Mouse (Mus musculus) neural tube, embryonic 11.5 days (tissue): ENCODE data around the gene Gm3893. TPM values are rescaled to one million over a fixed set of nuclear protein-coding genes. Genes with fewer than 3 reads are reported as not detected.
"Not testable (repeated sequence)": the region's sequence is repeated elsewhere in the genome, so short reads cannot be mapped to it uniquely, and the experiment has no call there.

Experiments used
- ATAC-seq: fragments of 200-750 bp; cut with Nextera tagmentation; 2 replicates; pipeline ENCODE4 v1.8.0; 2017; ENCODE audit warnings: moderate number of reproducible peaks, mild to moderate bottlenecking, moderate TSS enrichment, moderate library complexity; ENCODE audit not compliant: insufficient read depth, low FRiP score, low TSS enrichment
- DNase-seq: peaks from one replicate; pipeline ENCODE4 v3.0.0-alpha.2; 2015; ENCODE audit warnings: low spot score
- H3K27ac ChIP-seq: fragments of 300-500 bp; sonication (generic); 2 replicates; pipeline ENCODE4 v1.5.1; 2014; ENCODE audit warnings: low read depth, mild to moderate bottlenecking, low read length
- H3K27me3 ChIP-seq: fragments of 300-500 bp; sonication (generic); 2 replicates; pipeline ENCODE4 v1.6.1; 2014; ENCODE audit warnings: mild to moderate bottlenecking, low read length, mixed read lengths; ENCODE audit not compliant: control insufficient read depth, insufficient read depth
- H3K36me3 ChIP-seq: fragments of 300-500 bp; sonication (generic); 2 replicates; pipeline ENCODE4 v1.6.1; 2014; ENCODE audit warnings: mild to moderate bottlenecking, low read length, moderate library complexity, mixed read lengths; ENCODE audit not compliant: control insufficient read depth, insufficient read depth
- H3K4me1 ChIP-seq: fragments of 300-500 bp; sonication (generic); 2 replicates; pipeline ENCODE4 v1.6.1; 2014; ENCODE audit warnings: low read length, mixed read lengths; ENCODE audit not compliant: control insufficient read depth, insufficient read depth
- H3K4me2 ChIP-seq: fragments of 300-500 bp; sonication (generic); 2 replicates; pipeline ENCODE4 v1.6.1; 2014; ENCODE audit warnings: low read depth, mild to moderate bottlenecking, moderate library complexity
- H3K4me3 ChIP-seq: fragments of 300-500 bp; sonication (generic); 2 replicates; pipeline ENCODE4 v1.5.1; 2014; ENCODE audit warnings: low read depth, low read length
- H3K9ac ChIP-seq: fragments of 300-500 bp; sonication (generic); 2 replicates; pipeline ENCODE4 v1.6.1; 2014; ENCODE audit warnings: mild to moderate bottlenecking, low read length
- H3K9me3 ChIP-seq: fragments of 300-500 bp; sonication (generic); 2 replicates; pipeline ENCODE4 v1.6.1; 2016; ENCODE audit warnings: low read length; ENCODE audit not compliant: control insufficient read depth
- WGBS: fragments of 180-500 bp; shearing (Covaris S2); extraction: QIAGEN DNeasy Blood & Tissue Kit; methylation state at CpG from one replicate; pipeline ENCODE4 v1.1.7; 2014; 5-methylcytosine and 5-hydroxymethylcytosine counted together
- polyA plus RNA-seq: library from polyadenylated mRNA; unstranded; fragments of >200 nt; fragmentation: Nextera tagmentation; extraction: Ambion mirVana; gene quantifications from 2 replicates; pipeline ENCODE4 v1.2.1, GENCODE M21; 2014

The Gm3893 gene
- polyA plus RNA-seq = not detected in 2 replicates

DNA sequence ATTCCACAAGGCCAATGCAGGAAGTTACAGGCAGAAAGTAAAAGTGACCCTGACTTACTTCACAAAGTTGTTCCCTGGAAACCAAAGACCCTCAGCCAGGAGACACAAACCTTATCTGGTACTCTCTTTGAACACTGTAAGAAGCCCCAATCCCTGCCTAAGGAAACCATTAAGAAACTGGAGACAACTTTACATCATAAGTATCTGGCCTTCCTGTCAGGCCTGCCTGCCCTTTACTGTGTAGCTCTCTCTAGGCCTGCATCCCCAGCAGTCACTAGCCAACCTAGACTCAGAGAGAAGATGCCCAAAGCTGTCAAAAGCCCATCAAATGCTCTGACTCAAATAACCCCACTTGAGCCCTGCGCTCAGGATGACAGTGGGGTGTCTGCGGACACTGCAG lies at the start of gene Gm3893:
Gene Gm3893, plus strand, starts transcription at position 301 of the 400 bp plus-strand sequence.
- not testable (repeated sequence) for H3K27ac ChIP-seq, H3K4me2 ChIP-seq, H3K4me3 ChIP-seq, H3K9me3 ChIP-seq, ATAC-seq, H3K36me3 ChIP-seq, H3K27me3 ChIP-seq, H3K9ac ChIP-seq, H3K4me1 ChIP-seq, DNase-seq
- no CpG with 5 or more reads among the region's 2 CpGs for WGBS

DNA sequence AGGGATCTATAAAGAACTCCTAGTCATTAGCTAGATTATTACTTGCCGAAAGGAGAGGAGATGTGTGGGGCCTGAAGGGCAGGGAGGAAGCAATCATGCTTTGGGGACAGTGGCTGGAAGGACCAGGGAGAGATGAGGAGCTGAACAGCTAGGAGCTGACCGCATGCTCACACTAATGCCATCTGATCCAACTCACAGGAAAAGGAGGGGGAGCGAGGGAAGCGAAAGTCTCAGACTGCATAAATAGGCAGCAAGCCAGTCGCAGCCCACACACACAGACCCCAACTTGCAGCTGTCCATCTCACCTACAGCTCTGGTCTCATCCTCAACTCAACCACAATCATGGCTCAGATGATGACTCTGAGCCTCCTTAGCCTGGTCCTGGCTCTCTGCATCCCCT lies 23.5 kb downstream of the Gm3893 start, which contains the start of gene Gm13304:
Gene Gm13304, plus strand, starts transcription at position 301 of the 400 bp plus-strand sequence.
- H3K4me3 ChIP-seq, H3K27ac ChIP-seq, ATAC-seq, H3K9me3 ChIP-seq, H3K4me1 ChIP-seq, H3K36me3 ChIP-seq, H3K9ac ChIP-seq, DNase-seq, H3K27me3 ChIP-seq, H3K4me2 ChIP-seq: not testable (repeated sequence)
- WGBS = no CpG with 5 or more reads among the region's 5 CpGs

Other genes with a start within 250 kb of the Gm3893 start
- gene Gm21541, start 187.6 kb upstream of the Gm3893 start, polyA plus RNA-seq = not detected in 2 replicates
- gene Gm20878, start 149.6 kb upstream of the Gm3893 start, polyA plus RNA-seq = 1.6 and 2.1 TPM in 2 replicates
- not detected in 2 replicates for gene Fam205a4, start 125.1 kb upstream of the Gm3893 start, polyA plus RNA-seq
- 0.19 TPM in 1 of 2 replicates, not detected in the other for gene Gm21093, start 56.5 kb upstream of the Gm3893 start, polyA plus RNA-seq
- gene Gm13304, start 23.6 kb downstream of the Gm3893 start, polyA plus RNA-seq = not detected in 2 replicates
- not detected in 2 replicates for gene Gm13306, start 62.2 kb downstream of the Gm3893 start, polyA plus RNA-seq
- gene Gm13305, start 77.4 kb downstream of the Gm3893 start, polyA plus RNA-seq = not detected in 2 replicates
- gene Gm10600, start 149.4 kb downstream of the Gm3893 start, polyA plus RNA-seq = not detected in 2 replicates
- gene Ccl21b, start 164.6 kb downstream of the Gm3893 start, polyA plus RNA-seq = not detected in 2 replicates
- gene Gm21953, start 203.1 kb downstream of the Gm3893 start, polyA plus RNA-seq = not detected in 2 replicates
- gene Fam205a3, start 227.1 kb downstream of the Gm3893 start, polyA plus RNA-seq = 0.16 TPM in 1 of 2 replicates, not detected in the other